Mouse (Mus musculus): ENCODE results near the gene Slc41a2. TPM values are rescaled to one million over a fixed set of nuclear protein-coding genes. Genes with fewer than 3 reads are reported as not detected.

Slc41a2 gene
- total and polyA plus RNA-seq, 3 experiments, result 0.17 TPM; not detected in 2

- Histone ChIP-seq H3K27me3 (replicated peaks) (no peaks in the 10 kb centered on the region), H3K4me2 (ENCODE audit: insufficient read depth, low read depth, poor library complexity, severe bottlenecking) (no peak overlapping the region), H3K4me3 (replicated peaks in 1 of 3; ENCODE audit: low read depth in 2 of 3, low read length in 2 of 3, poor library complexity in 1 of 3) (no peak overlapping the region), H3K27ac (ENCODE audit: insufficient read depth, low read depth) (no peak overlapping the region), H3K9ac (ENCODE audit: insufficient read depth, low read depth) (no peak overlapping the region), H3K9me3 (replicated peaks; ENCODE audit: low read length) (peaks cover 3% of the 10 kb centered on the region), H3K79me2 (replicated peaks; ENCODE audit: control insufficient read depth, extremely low read depth, insufficient read depth, poor library complexity, severe bottlenecking) (no peaks in the 10 kb centered on the region), H3K4me1 (ENCODE audit: control insufficient read depth in 1 of 2, insufficient read depth in 2 of 2) (peaks cover 12 to 19% of the 10 kb centered on the region in 2 experiments), H3K36me3 (replicated peaks in 1 of 2; ENCODE audit: control insufficient read depth in 1 of 2, insufficient read depth in 1 of 2, low read length in 1 of 2) (no peaks in the 10 kb centered on the region)
- DNase-seq (ENCODE audit: extremely low read depth), result no peak
- in situ Hi-C loops (cut with MboI; ENCODE audit: low pct_ligation_motif_present, low pct_unique_long_range_greater_than_20kb, low sequenced_read_pairs) (loop anchor here (25.0 kb wide), 1 partner anchor 430 kb away; no protein-coding TSS in a partner anchor), dilution Hi-C loops (cut with MboI; ENCODE audit: extremely low pct_ligation_motif_present, extremely low pct_unique_long_range_greater_than_20kb, low sequenced_read_pairs) (no loop called here)
- TF ChIP-seq SIN3A (IDR thresholded peaks at IDR 0.05; ENCODE audit: low read length) (no peak), MAZ (IDR thresholded peaks at IDR 0.05; ENCODE audit: low read depth, low read length) (no peak), ZMIZ1 (IDR thresholded peaks at IDR 0.05; ENCODE audit: low read depth, low read length) (no peak), NELFE (IDR thresholded peaks at IDR 0.05; ENCODE audit: low read depth, low read length) (no peak), HCFC1 (IDR thresholded peaks at IDR 0.05; ENCODE audit: low read depth, low read length) (no peak), SMC3 (IDR thresholded peaks at IDR 0.05; ENCODE audit: low read depth, low read length) (no peak), KAT2A (IDR thresholded peaks at IDR 0.05; ENCODE audit: insufficient replicate concordance, low read length) (no peak), E2F4 (IDR thresholded peaks at IDR 0.05; ENCODE audit: insufficient replicate concordance, low read depth, low read length) (no peak), IRF4 (IDR thresholded peaks at IDR 0.05; ENCODE audit: low read depth, low read length) (no peak), POLR2A (IDR thresholded peaks at IDR 0.05; ENCODE audit: low read depth, low read length) (no peak), MAFK (IDR thresholded peaks at IDR 0.05; ENCODE audit: insufficient replicate concordance, low read length) (no peak)
Measured at GRCm38 (mm10) chr10:83217256-83217655, 120.4 kb downstream of the Slc41a2 start.

- Histone ChIP-seq H3K4me3 (replicated peaks in 1 of 3; ENCODE audit: low read depth in 2 of 3, low read length in 2 of 3, poor library complexity in 1 of 3) (no peak overlapping the region), H3K79me2 (replicated peaks; ENCODE audit: control insufficient read depth, extremely low read depth, insufficient read depth, poor library complexity, severe bottlenecking) (no peaks in the 10 kb centered on the region), H3K9me3 (replicated peaks; ENCODE audit: low read length) (peaks cover 3% of the 10 kb centered on the region), H3K27me3 (replicated peaks) (no peaks in the 10 kb centered on the region), H3K4me1 (ENCODE audit: control insufficient read depth in 1 of 2, insufficient read depth in 2 of 2) (peaks cover 12 to 19% of the 10 kb centered on the region in 2 experiments), H3K9ac (ENCODE audit: insufficient read depth, low read depth) (no peak overlapping the region), H3K4me2 (ENCODE audit: insufficient read depth, low read depth, poor library complexity, severe bottlenecking) (no peak overlapping the region), H3K27ac (ENCODE audit: insufficient read depth, low read depth) (no peak overlapping the region), H3K36me3 (replicated peaks in 1 of 2; ENCODE audit: control insufficient read depth in 1 of 2, insufficient read depth in 1 of 2, low read length in 1 of 2) (no peaks in the 10 kb centered on the region)
- in situ Hi-C loops (cut with MboI; ENCODE audit: low pct_ligation_motif_present, low pct_unique_long_range_greater_than_20kb, low sequenced_read_pairs), result loop anchor here (25.0 kb wide), 1 partner anchor 428 kb away; no protein-coding TSS in a partner anchor
- dilution Hi-C loops (cut with MboI; ENCODE audit: extremely low pct_ligation_motif_present, extremely low pct_unique_long_range_greater_than_20kb, low sequenced_read_pairs), result no loop called here
- DNase-seq (ENCODE audit: extremely low read depth), result peak; percentile 62
- no peak for TF ChIP-seq MEF2A (IDR thresholded peaks at IDR 0.05; ENCODE audit: borderline replicate concordance, low read depth, low read length)
- no peak for TF ChIP-seq KAT2A (IDR thresholded peaks at IDR 0.05; ENCODE audit: insufficient replicate concordance, low read length)
- TF ChIP-seq ETS1 (conservative IDR thresholded peaks at IDR 0.05; ENCODE audit: low read depth, low read length), result peak; percentile 35
- TF ChIP-seq USF1 (IDR thresholded peaks at IDR 0.05; ENCODE audit: low read depth, low read length), result no peak
Measured at GRCm38 (mm10) chr10:83215559-83215958, 122.1 kb downstream of the Slc41a2 start.

Data from CH12.LX (cell line).